9 mouse cellular contexts compared by ENCODE assay signal in genomic region chr2:102867396-102868088, GRCm38 (mm10). TPM values are rescaled to one million over a fixed set of nuclear protein-coding genes. Genes with fewer than 3 reads are reported as not detected.
DNase-seq lines count a peak whose midpoint lies in the region; ATAC-seq and TF ChIP-seq lines count a peak whose summit lies in the region.
"Had no signal": no experiment of that assay in that cellular context is flagged by ENCODE, and none has a peak within 500 bp of the region (broad histone marks: within the 10 kb centered on the region; RNA-seq: fewer than 3 reads in every experiment).

No protein-coding gene starts in this region.

- peak; percentile 61 for TF ChIP-seq EP300 in liver, embryonic 14.5 days (IDR thresholded peaks at IDR 0.05; ENCODE audit: low read depth)

- peak overlapping the region; percentile 66 for H3K4me2 ChIP-seq in liver, embryonic 14.5 days (ENCODE audit: low read depth)
- no peak overlapping the region for H3K4me2 ChIP-seq in neural tube, embryonic 15.5 days

- WGBS in liver, embryonic 14.5 days (ENCODE audit: insufficient replicate concordance), result 6% methylated on average over 6 of the region's 6 CpGs
- WGBS in thymus, adult 2 months, result under 1% methylated on average over 6 of the region's 6 CpGs
- WGBS in neural tube, embryonic 15.5 days, result 61% methylated on average over 6 of the region's 6 CpGs

- peaks cover 9 to 36% of the 10 kb centered on the region in 2 experiments for H3K4me1 ChIP-seq in liver, embryonic 14.5 days (replicated peaks; ENCODE audit: control insufficient read depth in 2 of 2, insufficient read depth in 2 of 2, low read length in 1 of 2)
- H3K4me1 ChIP-seq in thymus, adult 2 months (replicated peaks; ENCODE audit: control insufficient read depth, insufficient read depth, low read length), result peaks cover 24% of the 10 kb centered on the region
- H3K4me1 ChIP-seq in neural tube, embryonic 15.5 days, result no peaks in the 10 kb centered on the region

- peak; percentile 9 for DNase-seq in layer of hippocampus, adult 9-11 months
- no peak for DNase-seq in layer of hippocampus, postnatal 10 days (ENCODE audit: low spot score in 2 of 2)
- DNase-seq in c-Kit-positive CD71-positive TER-119-positive erythroid progenitor cells, embryonic 14.5 days (ENCODE audit: low spot score), result peak; percentile 57
- peak in 2 of 3 experiments; percentile 30 to 41 for DNase-seq in liver, embryonic 14.5 days (ENCODE audit: low read depth in 3 of 3, low spot score in 3 of 3)
- DNase-seq in thymus, adult 2 months, result peak; percentile 69
- DNase-seq in gastrocnemius, postnatal 14 days, result no peak
- no peak for DNase-seq in urinary bladder, adult 18-20 months (ENCODE audit: low spot score in 2 of 2)
- DNase-seq: kidney, adult 2 months had no signal

- no peaks in the 10 kb centered on the region for H3K9me3 ChIP-seq in liver, embryonic 14.5 days (ENCODE audit: control insufficient read depth, low read length)
- H3K9me3 ChIP-seq in neural tube, embryonic 15.5 days (replicated peaks), result no peaks in the 10 kb centered on the region

- no peak for TF ChIP-seq POLR2A in thymus, adult 2 months (IDR thresholded peaks at IDR 0.05; ENCODE audit: control insufficient read depth, extremely low read depth, insufficient read depth, low read length, poor library complexity)

- TF ChIP-seq CTCF in liver, embryonic 14.5 days (IDR thresholded peaks at IDR 0.05; ENCODE audit: low read depth), result no peak
- TF ChIP-seq CTCF in thymus, adult 2 months (IDR thresholded peaks at IDR 0.05; ENCODE audit: borderline replicate concordance, control insufficient read depth, extremely low read depth, insufficient read depth, low read length, poor library complexity), result no peak

- H3K27ac ChIP-seq in liver, embryonic 14.5 days, result peak overlapping the region; percentile 25
- H3K27ac ChIP-seq in thymus, adult 2 months (ENCODE audit: control insufficient read depth, insufficient read depth, low read length), result peak overlapping the region; percentile 99
- H3K27ac ChIP-seq in neural tube, embryonic 15.5 days (replicated peaks), result no peak overlapping the region

- H3K27me3 ChIP-seq in liver, embryonic 14.5 days (ENCODE audit: control insufficient read depth, insufficient read depth, low read length), result no peaks in the 10 kb centered on the region
- no peaks in the 10 kb centered on the region for H3K27me3 ChIP-seq in thymus, adult 2 months (ENCODE audit: control insufficient read depth, insufficient read depth, low read length)
- H3K27me3 ChIP-seq in neural tube, embryonic 15.5 days (replicated peaks), result no peaks in the 10 kb centered on the region

- ATAC-seq in liver, embryonic 14.5 days (ENCODE audit: insufficient read depth), result peak; percentile 76
- no peak for ATAC-seq in neural tube, embryonic 15.5 days (ENCODE audit: low FRiP score)

- peak overlapping the region; percentile 11 to 42; a peak in 3 of 4 replicates for H3K4me3 ChIP-seq in liver, embryonic 14.5 days (ENCODE audit: insufficient read depth in 1 of 2, low read depth in 2 of 2, low read length in 2 of 2)
- H3K4me3 ChIP-seq in thymus, adult 2 months (ENCODE audit: control insufficient read depth, insufficient read depth, low read length), result no peak overlapping the region
- H3K4me3 ChIP-seq in neural tube, embryonic 15.5 days (replicated peaks), result no peak overlapping the region

- intact Hi-C loops in gastrocnemius, postnatal 14 days (cut with DNase I; ENCODE audit: low total_unique reads), result no loop called here

- peak overlapping the region; percentile 57 for H3K9ac ChIP-seq in liver, embryonic 14.5 days (replicated peaks)
- no peak overlapping the region for H3K9ac ChIP-seq in neural tube, embryonic 15.5 days (replicated peaks)

- H3K36me3 ChIP-seq in liver, embryonic 14.5 days (replicated peaks; ENCODE audit: control insufficient read depth, insufficient read depth, low read depth), result no peaks in the 10 kb centered on the region
- H3K36me3 ChIP-seq in thymus, adult 2 months (ENCODE audit: control insufficient read depth, insufficient read depth, low read length), result no peaks in the 10 kb centered on the region
- H3K36me3 ChIP-seq in neural tube, embryonic 15.5 days, result no peaks in the 10 kb centered on the region

RNA-seq across cellular contexts. Expression of gene Cd44, which starts 33.9 kb away (rescaled TPM):
- 10 to 100 TPM; 10.2 to 10.9 TPM for total RNA-seq in layer of hippocampus, postnatal 10 days (2021)
- polyA plus RNA-seq in liver, embryonic 14.5 days (2012; rRNA removed), result 8.4 and 9.2 TPM in 2 replicates
- 15.5 and 16.2 TPM in 2 replicates for polyA plus RNA-seq in liver, embryonic 14.5 days (2014; fragmentation: Nextera tagmentation; extraction: Ambion mirVana)
- 17.8 and 19.3 TPM in 2 replicates for polyA plus RNA-seq in thymus, adult 2 months (2012; rRNA removed)
- polyA plus RNA-seq in neural tube, embryonic 15.5 days (2015; fragmentation: Nextera tagmentation; extraction: Ambion mirVana), result 6.9 and 9.8 TPM in 2 replicates
- total RNA-seq in gastrocnemius, postnatal 14 days (2021), result 10 to 100 TPM; 15.5 to 21.1 TPM

Comparison
In these comparisons a context has a peak if more than half of its experiments do, and no peak if none do; other contexts are left out.
1. DNase-seq: peak in layer of hippocampus, adult 9-11 months (single experiment), c-Kit-positive CD71-positive TER-119-positive erythroid progenitor cells, embryonic 14.5 days (single experiment), liver, embryonic 14.5 days (2 of 3) and thymus, adult 2 months (single experiment); none in layer of hippocampus, postnatal 10 days (0 of 2), gastrocnemius, postnatal 14 days (single experiment) and urinary bladder, adult 18-20 months (0 of 2).
2. H3K4me3 ChIP-seq: peak in liver, embryonic 14.5 days (2 of 2); none in thymus, adult 2 months (single experiment) and neural tube, embryonic 15.5 days (single experiment).